Mouse (Mus musculus) adrenal gland, adult 2 months (tissue): Measurements from ENCODE around the gene Sbk3. TPM values are rescaled to one million over a fixed set of nuclear protein-coding genes. Genes with fewer than 3 reads are reported as not detected.

Experiments
- DNase-seq: peaks from one replicate; pipeline ENCODE4 v3.0.0; 2021
- polyA plus RNA-seq: library from polyadenylated mRNA; depleted of rRNA; stranded (reverse); fragments of >200 nt; gene quantifications from 2 replicates; pipeline ENCODE4 v1.2.3, GENCODE M21; 2012
- total RNA-seq, 2 experiments: library from RNA; stranded (reverse); gene quantifications; 2 replicates each; pipeline ENCODE4 v1.2.3; 2021

Sbk3 gene
- total and polyA plus RNA-seq, 3 experiments = 0.20 to 0.30 (median 0.21) TPM

- no peak for DNase-seq
Measured at GRCm38 (mm10) chr7:4933103-4933502, 37.9 kb downstream of the Sbk3 start.

GRCm38 (mm10) chr7:4928323-4928722, 42.6 kb downstream of the Sbk3 start:
- no peak for DNase-seq

GRCm38 (mm10) chr7:4927711-4928110, 43.3 kb downstream of the Sbk3 start:
- no peak for DNase-seq

GRCm38 (mm10) chr7:4926849-4927248, 44.1 kb downstream of the Sbk3 start:
- no peak for DNase-seq

GRCm38 (mm10) chr7:4925441-4926381, 45.3 kb downstream of the Sbk3 start, which contains the start of gene Ssc5d:
Ssc5d (plus strand) TSS chr7:4925785.
- DNase-seq = no peak

- peak; percentile 73 for DNase-seq
Measured at GRCm38 (mm10) chr7:4924891-4925301, 46.1 kb downstream of the Sbk3 start.

- DNase-seq = no peak
Measured at GRCm38 (mm10) chr7:4924483-4924882, 46.5 kb downstream of the Sbk3 start.

GRCm38 (mm10) chr7:4923586-4924364, 47.2 kb downstream of the Sbk3 start:
- DNase-seq = peak; percentile 75

GRCm38 (mm10) chr7:4922931-4923565, 47.9 kb downstream of the Sbk3 start:
- DNase-seq = no peak

GRCm38 (mm10) chr7:4922508-4922907, 48.5 kb downstream of the Sbk3 start:
- peak; percentile 79 for DNase-seq

- DNase-seq = no peak
Measured at GRCm38 (mm10) chr7:4921824-4922482, 49.0 kb downstream of the Sbk3 start, which contains the start of gene Nat14. Nat14 (plus strand) TSS chr7:4922028.

GRCm38 (mm10) chr7:4920976-4921823, 49.8 kb downstream of the Sbk3 start:
- no peak for DNase-seq

- DNase-seq = no peak
Measured at GRCm38 (mm10) chr7:4920496-4920895, 50.5 kb downstream of the Sbk3 start.

GRCm38 (mm10) chr7:4919971-4920370, 51.0 kb downstream of the Sbk3 start:
- DNase-seq = no peak

GRCm38 (mm10) chr7:4919096-4919495, 51.9 kb downstream of the Sbk3 start:
- DNase-seq = no peak

GRCm38 (mm10) chr7:4918681-4919080, 52.3 kb downstream of the Sbk3 start:
- no peak for DNase-seq

GRCm38 (mm10) chr7:4917494-4917893, 53.5 kb downstream of the Sbk3 start:
- DNase-seq = no peak

GRCm38 (mm10) chr7:4915669-4916416, 55.1 kb downstream of the Sbk3 start:
- DNase-seq = no peak
